Mouse (Mus musculus) intestine, postnatal 0 days (tissue): ENCODE results near the gene Cckbr. TPM values are rescaled to one million over a fixed set of nuclear protein-coding genes. Genes with fewer than 3 reads are reported as not detected.
A peak's percentile ranks its signal among the peaks of the same experiment; 100 is the strongest.
"Not testable (repeated sequence)": the region's sequence is repeated elsewhere in the genome, so short reads cannot be mapped to it uniquely, and the experiment has no call there.

ENCODE experiments used
- ATAC-seq: fragments of 200-750 bp; cut with Nextera tagmentation; 2 replicates; pipeline ENCODE4 v1.8.0; 2017; ENCODE audit warnings: mild to moderate bottlenecking, moderate TSS enrichment, moderate library complexity
- H3K27ac ChIP-seq: fragments of 300-500 bp; sonication (generic); 2 replicates; pipeline ENCODE4 v1.5.1; 2014; ENCODE audit warnings: mild to moderate bottlenecking, low read depth, low read length, moderate library complexity
- H3K27me3 ChIP-seq: fragments of 300-500 bp; sonication (generic); replicated peaks from 2 replicates; pipeline ENCODE4 v1.6.1; 2014; ENCODE audit warnings: low read length, mixed read lengths; ENCODE audit not compliant: control insufficient read depth, insufficient read depth
- H3K36me3 ChIP-seq: fragments of 300-500 bp; sonication (generic); 2 replicates; pipeline ENCODE4 v1.6.1; 2014; ENCODE audit warnings: mild to moderate bottlenecking, moderate library complexity; ENCODE audit not compliant: control insufficient read depth, insufficient read depth
- H3K4me1 ChIP-seq: fragments of 300-500 bp; sonication (generic); replicated peaks from 2 replicates; pipeline ENCODE4 v1.6.1; 2014; ENCODE audit warnings: antibody characterized with exemption, low read length, mixed read lengths; ENCODE audit not compliant: control insufficient read depth, insufficient read depth
- H3K4me2 ChIP-seq: fragments of 300-500 bp; sonication (generic); replicated peaks from 2 replicates; pipeline ENCODE4 v1.6.1; 2014; ENCODE audit warnings: low read depth, mild to moderate bottlenecking, moderate library complexity
- H3K4me3 ChIP-seq: fragments of 300-500 bp; sonication (generic); 2 replicates; pipeline ENCODE4 v1.5.1; 2014; ENCODE audit warnings: low read depth, low read length
- H3K9ac ChIP-seq: fragments of 300-500 bp; sonication (generic); 2 replicates; pipeline ENCODE4 v1.6.1; 2014; ENCODE audit warnings: mild to moderate bottlenecking, low read depth, low read length
- H3K9me3 ChIP-seq: fragments of 300-500 bp; sonication (generic); 2 replicates; pipeline ENCODE4 v1.6.1; 2016; ENCODE audit warnings: mixed run types; ENCODE audit not compliant: control insufficient read depth
- CTCF ChIP-seq: sonication (generic); IDR thresholded peaks from 2 replicates; pipeline ENCODE4 v1.5.1; 2016; ENCODE audit warnings: low read depth, mild to moderate bottlenecking, control low read depth, antibody characterized with exemption, moderate library complexity
- WGBS: fragments of 180-500 bp; shearing (Covaris S2); extraction: QIAGEN DNeasy Blood & Tissue Kit; methylation state at CpG from one replicate; pipeline ENCODE4 v1.1.7; 2014; 5-methylcytosine and 5-hydroxymethylcytosine counted together
- polyA plus RNA-seq: library from polyadenylated mRNA; unstranded; fragments of >200 nt; fragmentation: Nextera tagmentation; extraction: Ambion mirVana; gene quantifications from 2 replicates; pipeline ENCODE4 v1.2.1, GENCODE M21; 2015

The Cckbr gene
- polyA plus RNA-seq, 1 experiment from 2014 or later = 0.17 TPM

DNA sequence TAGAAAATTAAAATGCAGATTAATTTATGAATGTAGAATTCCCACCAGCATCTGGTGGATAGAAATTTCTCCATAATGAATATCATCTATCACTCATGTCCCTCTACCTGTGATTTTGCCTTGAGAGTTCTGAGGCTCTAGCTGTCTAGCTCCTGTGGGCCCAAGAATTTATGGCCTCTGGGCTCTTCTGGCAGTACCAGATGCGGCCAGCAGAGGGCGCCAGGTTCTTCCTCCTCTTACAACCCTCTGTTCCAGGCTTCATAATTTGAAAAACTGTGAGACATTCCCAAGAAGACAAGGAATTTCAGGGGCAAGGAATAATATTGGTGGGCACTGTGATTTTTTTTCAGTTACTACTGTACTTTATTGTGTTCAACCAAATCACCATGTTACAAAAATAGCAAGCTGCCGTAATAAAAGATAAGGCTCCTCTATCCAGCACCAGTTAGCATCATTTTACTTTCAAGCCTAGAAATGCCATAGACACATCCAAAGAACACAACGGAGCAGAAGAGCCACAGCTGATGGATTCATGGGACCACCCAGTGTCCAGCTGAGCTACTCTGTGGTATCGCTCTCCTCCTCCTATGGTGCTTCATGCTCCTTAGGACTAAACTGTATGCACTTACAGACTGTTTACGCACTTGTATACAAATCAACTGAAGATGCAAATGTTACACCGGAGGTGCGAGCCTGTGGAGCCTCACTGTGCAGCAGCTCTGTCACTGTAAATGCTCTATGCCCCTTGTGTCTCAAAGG lies 13.5 kb upstream of the Cckbr start:
- peak; percentile 88 for TF ChIP-seq CTCF
- not testable (repeated sequence) for H3K9me3 ChIP-seq, H3K9ac ChIP-seq, H3K27me3 ChIP-seq, H3K36me3 ChIP-seq, H3K27ac ChIP-seq, H3K4me3 ChIP-seq, H3K4me2 ChIP-seq, ATAC-seq, H3K4me1 ChIP-seq
- 45% methylated on average over 8 of the region's 8 CpGs for WGBS

DNA sequence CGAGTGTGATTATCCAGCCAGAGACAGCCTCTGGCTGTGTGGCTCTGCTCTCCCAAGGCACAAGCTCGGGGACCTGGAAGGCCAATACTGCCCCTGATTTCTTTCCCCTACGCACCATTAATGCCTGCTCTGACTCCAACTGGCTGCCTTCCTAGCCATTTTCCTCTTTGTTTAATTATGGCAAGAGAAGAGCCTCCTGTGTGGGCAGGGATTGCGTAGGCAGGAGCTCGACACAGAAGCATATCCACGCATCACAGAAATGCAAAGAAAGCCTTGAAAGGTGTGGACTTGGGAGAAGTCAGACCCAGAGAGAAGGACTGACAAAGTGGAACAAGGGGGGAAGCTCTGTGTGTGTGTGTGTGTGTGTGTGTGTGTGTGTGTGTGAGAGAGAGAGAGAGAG lies 11.1 kb upstream of the Cckbr start:
- Histone ChIP-seq H3K27me3 (no peaks in the 10 kb centered on the region), H3K27ac (no peak overlapping the region), H3K9ac (no peak overlapping the region), H3K4me3 (no peak overlapping the region), H3K4me2 (no peak overlapping the region), H3K36me3 (no peaks in the 10 kb centered on the region), H3K9me3 (no peaks in the 10 kb centered on the region), H3K4me1 (no peaks in the 10 kb centered on the region)
- WGBS = 45% methylated on average over 6 of the region's 6 CpGs
- no peak for ATAC-seq
- TF ChIP-seq CTCF = no peak

DNA sequence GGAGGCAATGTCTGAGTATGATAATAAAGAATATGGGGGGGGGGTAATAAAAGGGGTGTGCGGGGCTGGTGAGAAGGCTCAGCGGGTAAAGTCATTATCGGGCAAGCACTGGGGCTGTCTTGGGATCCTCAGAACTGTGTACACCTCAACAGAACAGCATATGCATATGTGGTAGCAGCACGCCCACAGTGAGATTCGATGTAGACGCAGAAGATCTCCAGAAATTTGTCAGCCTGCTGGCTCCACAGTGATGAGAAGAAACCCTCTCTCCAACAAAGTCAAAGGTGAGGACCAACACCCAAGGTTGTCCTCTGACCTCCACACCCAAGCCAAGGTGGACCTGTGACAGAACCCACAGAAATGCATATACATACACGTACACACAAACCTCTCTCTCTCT lies 9.0 kb upstream of the Cckbr start:
- no peak overlapping the region for H3K9ac ChIP-seq
- no peaks in the 10 kb centered on the region for H3K36me3 ChIP-seq
- no peaks in the 10 kb centered on the region for H3K9me3 ChIP-seq
- H3K27me3 ChIP-seq = no peaks in the 10 kb centered on the region
- no peaks in the 10 kb centered on the region for H3K4me1 ChIP-seq
- no peak overlapping the region for H3K27ac ChIP-seq
- no peak for ATAC-seq
- WGBS = 85% methylated on average over 7 of the region's 7 CpGs
- H3K4me3 ChIP-seq = no peak overlapping the region
- H3K4me2 ChIP-seq = no peak overlapping the region
- no peak for TF ChIP-seq CTCF

DNA sequence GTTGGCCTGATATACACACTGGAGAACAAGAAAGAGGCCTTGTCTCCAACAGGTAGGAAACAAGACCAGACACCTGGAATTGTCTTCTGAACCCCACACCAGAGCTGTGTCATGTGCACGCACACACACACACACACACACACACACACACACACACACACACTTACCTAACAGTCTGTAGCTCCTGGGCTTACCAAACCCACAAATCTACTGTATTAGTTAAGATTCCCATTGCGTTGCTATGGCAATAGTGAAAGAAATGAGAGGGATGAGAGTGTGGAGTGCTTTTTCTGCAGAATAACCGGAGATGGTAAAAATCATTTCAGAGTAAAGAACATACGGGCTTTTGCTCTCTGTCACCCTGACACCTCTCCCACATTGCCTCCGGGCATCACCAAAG lies 7.4 kb upstream of the Cckbr start:
- H3K4me2 ChIP-seq = no peak overlapping the region
- no peak overlapping the region for H3K27ac ChIP-seq
- TF ChIP-seq CTCF = no peak
- H3K27me3 ChIP-seq = no peaks in the 10 kb centered on the region
- H3K4me1 ChIP-seq = no peaks in the 10 kb centered on the region
- H3K36me3 ChIP-seq = no peaks in the 10 kb centered on the region
- H3K9ac ChIP-seq = no peak overlapping the region
- no peak overlapping the region for H3K4me3 ChIP-seq
- no peaks in the 10 kb centered on the region for H3K9me3 ChIP-seq
- 87% methylated on average over 5 of the region's 5 CpGs for WGBS
- ATAC-seq = no peak

DNA sequence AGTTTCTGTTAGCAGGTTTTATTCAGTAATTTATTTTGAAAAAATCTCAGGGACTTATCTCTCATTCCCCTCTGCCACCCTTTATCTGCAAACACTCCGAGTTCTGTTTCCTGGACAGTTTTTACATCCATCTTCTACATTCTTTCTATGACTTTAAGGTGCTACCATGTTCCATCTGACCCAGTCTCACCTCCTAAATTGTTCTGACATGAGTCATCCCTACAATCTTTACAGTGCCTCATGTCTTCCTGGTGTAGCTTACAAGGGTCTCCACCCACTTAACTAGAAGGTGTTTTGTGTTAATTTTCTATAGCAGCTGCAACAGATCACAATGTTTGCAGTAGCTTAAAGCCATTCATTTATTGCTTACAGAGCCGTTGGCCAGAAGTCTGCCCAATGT lies 4.6 kb upstream of the Cckbr start:
- no peak for TF ChIP-seq CTCF
- no peak for ATAC-seq
- no peaks in the 10 kb centered on the region for H3K9me3 ChIP-seq
- H3K27me3 ChIP-seq = peaks cover 12% of the 10 kb centered on the region
- H3K4me2 ChIP-seq = no peak overlapping the region
- WGBS = 13% methylated on average over 2 of the region's 2 CpGs
- no peak overlapping the region for H3K27ac ChIP-seq
- no peaks in the 10 kb centered on the region for H3K4me1 ChIP-seq
- H3K36me3 ChIP-seq = no peaks in the 10 kb centered on the region
- no peak overlapping the region for H3K4me3 ChIP-seq
- no peak overlapping the region for H3K9ac ChIP-seq

DNA sequence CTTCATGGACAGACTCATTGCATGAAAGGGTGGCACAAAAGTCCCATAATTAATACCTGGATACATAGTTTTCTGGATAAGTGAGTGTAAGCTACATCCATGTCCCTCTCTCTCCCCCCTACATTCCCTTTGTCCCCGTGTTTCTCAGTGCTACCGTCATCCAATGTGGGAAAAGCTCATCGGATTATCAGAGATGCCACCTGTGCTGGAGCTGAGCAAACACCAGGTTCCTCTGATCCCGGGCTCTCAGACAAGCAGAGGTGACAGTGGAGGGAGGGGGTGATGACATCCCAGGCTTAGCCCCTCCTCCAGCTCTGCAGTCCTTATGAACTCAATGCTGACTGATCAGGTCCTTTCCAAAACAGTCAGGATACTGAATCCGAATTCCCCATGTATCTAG lies 1.2 kb upstream of the Cckbr start:
- 18% methylated on average over 5 of the region's 5 CpGs for WGBS
- no peak for TF ChIP-seq CTCF
- H3K27ac ChIP-seq = no peak overlapping the region
- H3K9ac ChIP-seq = no peak overlapping the region
- H3K36me3 ChIP-seq = no peaks in the 10 kb centered on the region
- no peak overlapping the region for H3K4me3 ChIP-seq
- ATAC-seq = no peak
- H3K27me3 ChIP-seq = peaks cover 18% of the 10 kb centered on the region
- no peaks in the 10 kb centered on the region for H3K4me1 ChIP-seq
- H3K9me3 ChIP-seq = no peaks in the 10 kb centered on the region
- no peak overlapping the region for H3K4me2 ChIP-seq
